Mouse (Mus musculus): ENCODE data around the gene Cldn4.
"Not testable (repeated sequence)": the region's sequence is repeated elsewhere in the genome, so short reads cannot be mapped to it uniquely, and the experiment has no call there.

Cldn4 gene

DNA sequence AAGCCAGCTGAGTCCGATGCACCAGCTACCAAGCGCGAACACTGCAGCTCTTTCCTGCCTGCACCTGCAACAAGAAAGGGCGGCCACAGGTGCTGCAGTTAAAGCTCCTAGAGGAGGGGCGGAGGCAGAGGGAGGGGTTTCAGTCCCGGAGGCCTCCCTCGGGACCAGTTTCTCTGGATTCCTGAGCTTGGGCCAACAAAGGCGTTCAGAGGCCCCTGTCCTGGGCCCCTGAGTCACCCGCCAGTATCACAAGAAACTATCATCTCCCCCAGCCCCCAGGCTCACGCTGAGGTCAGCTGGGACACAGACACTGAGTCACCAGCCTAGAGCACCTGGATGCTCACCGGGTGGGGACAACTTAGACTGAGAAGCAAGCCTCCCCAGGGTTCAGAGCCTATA lies at the start of gene Cldn4:
Gene Cldn4 (minus strand): TSS at position 78 of the 399 bp plus-strand sequence.
- no peak for DNase-seq (ENCODE audit: low spot score in 2 of 2)

DNA sequence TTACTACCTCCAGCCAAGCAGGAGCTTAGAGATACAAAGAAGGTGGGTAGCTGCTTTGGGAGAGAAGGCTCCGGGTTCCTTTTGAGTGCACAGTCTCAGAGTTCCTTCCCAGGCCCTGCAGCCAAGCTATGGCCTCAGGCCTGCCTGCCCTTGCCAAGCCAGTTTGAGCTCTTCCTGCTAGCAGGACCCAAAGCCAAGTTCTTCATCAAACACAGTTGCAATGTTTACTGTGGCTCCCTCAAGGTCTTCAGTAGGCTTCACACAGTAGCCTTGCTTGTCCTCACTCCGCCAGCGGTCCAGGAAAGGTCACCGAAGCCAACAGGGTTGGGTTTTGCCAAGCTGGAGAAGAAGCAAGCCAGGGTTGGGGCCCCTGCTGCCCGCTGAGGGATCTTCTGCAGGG lies 45.8 kb upstream of the Cldn4 start:
- DNase-seq (ENCODE audit: low spot score in 2 of 2), result no peak

DNA sequence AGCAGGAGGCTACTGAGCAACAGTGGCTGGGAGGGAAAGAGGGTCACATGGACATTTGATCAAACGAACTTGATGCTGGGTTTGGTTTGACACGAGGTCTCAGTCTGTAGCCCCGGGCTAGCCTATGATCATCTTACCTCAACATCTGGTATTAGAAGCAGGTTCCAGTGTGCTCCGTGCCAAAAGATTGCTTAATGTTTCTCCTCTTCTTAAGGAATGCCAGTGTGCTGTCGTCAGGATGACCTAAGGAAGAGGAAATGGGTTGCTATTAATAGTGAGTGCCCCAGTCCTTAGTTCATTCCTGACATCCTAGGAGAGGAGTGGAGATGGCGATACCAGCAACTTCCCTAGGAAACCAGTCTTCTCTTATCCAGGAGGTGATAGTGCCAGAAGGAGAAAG lies 43.0 kb upstream of the Cldn4 start:
- DNase-seq (ENCODE audit: low spot score in 2 of 2), result no peak

DNA sequence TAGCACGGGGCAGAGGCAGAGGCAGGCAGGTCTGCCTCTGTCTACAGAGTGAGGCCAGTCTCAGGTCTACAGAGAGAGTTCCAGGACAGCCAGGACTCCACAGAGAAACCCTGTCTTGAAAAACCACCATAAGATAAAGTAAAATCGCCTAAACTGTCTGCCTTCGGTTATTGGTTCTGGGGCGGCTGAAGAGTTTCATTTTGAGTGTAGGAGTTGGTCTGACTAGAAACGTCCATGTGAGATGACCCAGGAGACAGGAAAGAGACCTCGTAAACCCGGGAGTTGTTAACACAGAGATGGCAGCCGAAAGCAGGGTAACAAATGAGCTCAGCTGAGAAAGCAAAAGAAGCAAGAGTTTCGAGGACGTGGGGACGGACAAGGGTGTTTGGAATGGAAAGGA lies 42.4 kb upstream of the Cldn4 start:
- no peak for DNase-seq (ENCODE audit: low spot score in 2 of 2)

DNA sequence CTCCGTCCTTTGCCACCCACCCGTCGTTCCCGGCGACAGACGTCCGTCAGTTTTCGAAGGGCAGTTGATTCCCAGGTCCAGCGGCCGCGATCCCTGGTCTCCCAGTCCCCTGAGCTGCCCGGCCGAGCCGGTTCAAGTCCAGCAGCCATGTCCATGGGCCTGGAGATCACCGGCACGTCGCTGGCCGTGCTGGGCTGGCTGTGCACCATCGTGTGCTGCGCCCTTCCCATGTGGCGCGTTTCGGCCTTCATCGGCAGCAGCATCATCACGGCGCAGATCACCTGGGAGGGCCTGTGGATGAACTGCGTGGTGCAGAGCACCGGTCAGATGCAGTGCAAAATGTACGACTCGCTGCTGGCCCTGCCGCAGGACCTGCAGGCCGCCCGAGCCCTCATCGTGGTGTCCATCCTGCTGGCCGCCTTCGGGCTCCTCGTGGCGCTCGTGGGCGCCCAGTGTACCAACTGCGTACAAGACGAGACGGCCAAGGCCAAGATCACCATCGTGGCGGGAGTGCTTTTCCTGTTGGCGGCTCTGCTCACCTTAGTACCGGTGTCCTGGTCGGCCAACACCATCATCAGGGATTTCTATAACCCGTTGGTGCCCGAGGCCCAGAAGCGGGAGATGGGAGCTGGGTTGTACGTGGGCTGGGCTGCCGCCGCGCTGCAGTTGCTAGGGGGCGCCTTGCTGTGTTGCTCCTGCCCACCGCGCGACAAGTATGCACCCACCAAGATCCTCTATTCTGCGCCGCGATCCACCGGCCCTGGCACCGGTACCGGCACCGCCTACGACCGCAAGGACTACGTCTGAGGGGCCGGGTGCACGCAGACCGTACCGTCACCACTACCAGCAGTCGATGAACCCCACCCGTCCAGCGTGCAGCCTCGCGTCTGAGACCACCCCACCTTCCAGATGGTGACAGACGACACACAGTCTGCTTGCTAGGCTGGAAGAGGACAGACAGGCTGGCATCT lies 39.8 kb upstream of the Cldn4 start:
- DNase-seq (ENCODE audit: low spot score in 2 of 2), result no peak

DNA sequence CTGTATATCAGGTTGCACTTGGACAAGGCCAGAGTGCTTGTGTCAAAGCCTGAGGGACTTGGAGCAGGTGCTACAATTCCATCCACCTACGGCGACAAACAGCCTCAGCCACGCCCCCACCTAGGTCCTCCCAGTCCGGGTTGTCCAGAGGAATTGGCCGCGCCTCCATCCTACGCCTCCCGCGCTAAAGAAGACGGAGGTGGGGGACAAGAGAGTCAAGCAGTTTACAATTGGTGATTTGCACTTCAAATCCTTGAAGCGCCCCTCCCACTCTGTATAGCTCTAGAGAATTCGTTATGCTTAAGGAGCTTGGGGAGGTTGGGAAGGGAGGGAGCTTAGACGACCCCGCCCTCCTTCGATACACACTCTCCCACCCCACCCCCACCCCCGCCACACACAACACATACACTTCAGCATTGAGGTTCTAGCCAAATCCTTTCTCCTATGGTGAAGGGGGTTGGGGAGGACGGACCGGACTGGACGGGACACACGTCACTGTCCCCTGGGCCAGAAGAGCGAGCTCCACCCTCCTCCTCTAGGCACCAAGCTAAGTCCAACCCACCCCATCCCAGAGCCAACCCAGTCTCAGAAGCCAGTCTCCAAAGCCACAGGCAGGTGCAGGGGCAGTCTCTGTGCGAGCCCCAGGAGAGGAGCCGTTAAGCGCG lies 39.0 kb upstream of the Cldn4 start, which contains the start of gene Cldn3:
Gene Cldn3 (plus strand): TSS at position 582 of the 665 bp plus-strand sequence.
- no peak for DNase-seq (ENCODE audit: low spot score in 2 of 2)

DNA sequence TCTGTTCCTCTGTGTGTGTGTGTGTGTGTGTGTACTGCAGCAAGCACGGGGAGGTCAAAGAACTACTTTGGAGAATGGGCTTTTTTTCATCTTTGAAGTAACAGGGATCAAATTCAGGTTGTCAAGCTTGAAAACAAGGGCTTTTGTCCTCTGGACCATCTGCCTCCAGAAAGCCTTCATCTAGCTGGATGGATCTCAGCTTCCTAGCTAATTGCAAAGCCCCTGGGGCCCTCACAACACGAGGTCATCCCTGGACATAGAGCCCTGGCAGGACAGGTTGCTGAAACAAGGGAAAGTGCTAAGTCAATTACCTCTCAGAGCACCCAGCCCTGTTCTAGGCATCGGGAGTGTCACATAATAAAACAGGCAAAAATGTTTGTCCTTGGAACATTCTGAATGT lies 37.0 kb upstream of the Cldn4 start:
- DNase-seq (ENCODE audit: low spot score in 2 of 2), result no peak

DNA sequence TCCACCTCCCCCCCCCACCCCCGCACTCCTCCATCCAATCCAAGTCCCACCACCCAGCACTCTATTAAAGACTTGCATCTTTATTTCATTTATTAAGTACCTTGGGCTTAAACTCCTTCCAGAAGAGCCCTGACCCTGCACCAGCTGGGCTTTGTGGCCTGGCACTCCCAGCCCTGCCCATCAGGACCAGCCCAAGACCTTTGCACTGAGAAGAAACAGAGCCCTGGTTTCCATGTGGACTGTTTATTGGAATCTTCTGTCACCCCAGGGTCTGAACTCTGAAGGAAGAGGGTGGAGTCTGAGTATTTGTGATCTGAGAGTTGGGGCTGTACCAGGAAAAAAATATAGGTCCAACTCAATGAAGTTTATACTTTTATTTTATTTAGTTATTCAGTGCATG lies 36.4 kb upstream of the Cldn4 start:
- DNase-seq (ENCODE audit: low spot score in 2 of 2), result no peak

DNA sequence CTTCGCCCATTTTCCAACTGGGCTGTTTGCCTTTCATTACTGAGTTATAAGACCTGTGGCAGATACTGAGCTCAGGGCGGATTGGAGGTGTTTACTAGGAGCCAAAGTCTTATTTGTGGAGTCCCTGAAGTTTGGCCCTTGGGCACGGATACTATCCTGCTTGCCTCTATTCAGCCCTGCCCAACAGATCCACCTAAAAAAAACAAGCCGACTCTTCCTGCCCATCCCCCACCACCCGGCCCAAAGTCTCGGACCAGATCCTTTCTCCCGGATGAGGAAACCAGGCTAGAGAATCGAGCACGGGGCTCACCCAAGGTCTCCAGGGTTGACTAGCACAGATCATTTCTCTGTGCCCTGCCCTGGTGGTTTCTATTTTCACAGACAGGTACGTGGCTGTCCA lies 34.4 kb upstream of the Cldn4 start:
- DNase-seq (ENCODE audit: low spot score in 2 of 2), result no peak

DNA sequence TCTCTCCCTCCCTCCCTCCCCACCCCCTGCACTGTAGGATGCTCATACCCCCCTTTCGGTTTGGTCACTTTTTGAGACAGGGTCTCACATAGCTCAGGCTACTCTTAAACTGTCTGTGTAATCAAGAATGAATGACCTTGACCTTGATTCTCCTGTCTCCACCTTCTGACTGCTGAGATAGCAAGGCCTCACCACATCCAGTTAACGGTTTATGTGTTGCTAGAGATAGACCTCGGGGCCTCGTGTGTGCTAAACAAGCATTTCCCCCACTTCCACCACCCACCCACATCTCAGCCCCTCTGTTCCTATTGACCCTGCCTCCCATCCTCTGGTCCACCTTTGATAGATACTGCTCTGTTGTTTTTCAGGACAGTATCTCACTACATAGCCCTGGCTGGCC lies 31.1 kb upstream of the Cldn4 start:
- DNase-seq (ENCODE audit: low spot score in 2 of 2), result no peak

DNA sequence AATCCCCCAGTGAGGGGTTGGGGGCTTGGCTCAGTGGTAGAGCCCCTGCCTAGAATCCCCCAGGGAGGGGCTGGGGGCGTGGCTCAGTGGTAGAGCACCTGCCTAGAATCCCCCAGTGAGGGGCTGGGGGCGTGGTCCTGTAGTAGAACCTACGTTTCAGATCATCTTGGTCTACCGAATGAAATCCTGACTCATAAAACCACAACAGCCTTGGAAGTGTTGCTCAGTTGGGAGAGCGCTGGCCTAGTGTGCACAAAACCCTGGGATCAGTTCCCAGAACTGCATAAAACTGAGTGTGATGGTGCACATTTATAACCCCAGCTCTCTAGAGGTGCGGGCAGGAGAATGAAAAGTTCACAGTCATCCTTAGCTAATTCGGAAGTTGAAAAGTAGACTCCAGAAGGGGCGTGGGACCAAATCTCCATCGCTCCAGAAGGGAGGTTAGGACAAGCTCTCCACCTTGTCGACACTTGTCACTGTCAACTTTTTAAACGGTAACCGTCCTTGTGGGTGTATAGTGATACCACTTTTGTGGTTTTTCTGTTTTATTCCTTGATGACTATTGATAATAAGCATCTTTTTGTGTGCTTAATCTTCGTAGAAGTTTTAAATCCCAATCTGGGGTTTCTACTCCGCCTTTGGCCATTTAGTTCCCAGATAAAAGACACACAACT lies 30.0 kb upstream of the Cldn4 start:
- DNase-seq (ENCODE audit: low spot score in 2 of 2), result no peak

DNA sequence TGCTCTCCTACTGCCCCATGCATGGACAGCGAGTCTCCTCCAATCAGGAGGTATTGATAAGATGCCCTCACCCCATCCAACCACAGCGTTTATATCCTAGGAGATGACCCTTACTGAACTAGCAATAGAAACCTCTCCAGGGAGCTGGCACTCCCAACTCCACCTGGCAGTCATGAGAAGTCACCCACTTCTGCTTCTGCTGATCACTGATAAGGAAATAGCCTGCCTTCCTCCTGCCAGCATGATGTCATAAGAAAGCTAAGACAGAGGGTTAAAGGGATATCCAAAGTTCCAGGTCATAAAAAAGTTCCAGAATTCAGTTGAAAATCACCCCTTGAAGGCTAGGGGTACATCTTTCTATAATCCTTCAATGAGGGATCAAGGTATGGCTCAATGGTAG lies 29.4 kb upstream of the Cldn4 start:
- DNase-seq (ENCODE audit: low spot score in 2 of 2), result no peak

DNA sequence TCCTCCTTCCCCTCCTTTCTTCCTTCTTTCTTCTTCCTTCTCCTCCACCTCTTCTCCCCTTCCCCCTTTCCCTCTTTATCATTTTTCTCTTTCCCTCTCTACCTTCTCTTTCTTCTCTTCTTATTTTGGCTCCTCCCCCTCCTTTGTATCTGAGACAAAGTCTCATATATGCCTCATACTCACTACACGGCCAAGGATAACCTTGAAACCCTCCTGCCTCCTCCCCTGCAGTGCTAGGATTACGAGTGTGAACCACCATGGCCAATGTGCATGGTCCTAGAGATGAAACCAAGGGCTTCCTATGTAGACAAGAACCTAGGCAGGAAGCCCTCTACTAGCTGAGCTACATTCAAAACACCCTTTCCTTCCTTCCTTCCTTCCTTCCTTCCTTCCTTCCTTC lies 28.2 kb upstream of the Cldn4 start:
- no peak for DNase-seq (ENCODE audit: low spot score in 2 of 2)

DNA sequence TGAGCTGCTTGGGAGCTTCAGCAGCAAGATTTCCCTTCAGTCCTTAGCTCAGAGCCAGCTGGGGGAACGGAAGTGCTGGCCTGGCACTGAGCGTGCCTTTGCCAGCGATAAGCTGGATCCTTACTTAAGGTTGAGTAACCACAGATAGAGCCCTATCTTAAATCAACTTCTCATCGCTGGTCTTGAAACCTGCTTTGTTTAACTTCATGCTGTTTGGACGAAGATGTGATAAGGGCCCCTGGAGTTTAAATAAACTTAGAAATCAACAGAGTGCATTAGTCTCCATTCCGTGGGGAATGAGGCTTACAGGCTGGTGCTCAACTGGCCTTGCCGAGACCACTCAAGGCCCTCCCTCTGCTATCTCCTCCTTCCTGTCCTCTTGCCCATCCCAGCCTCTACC lies 27.6 kb upstream of the Cldn4 start:
- no peak for DNase-seq (ENCODE audit: low spot score in 2 of 2)

DNA sequence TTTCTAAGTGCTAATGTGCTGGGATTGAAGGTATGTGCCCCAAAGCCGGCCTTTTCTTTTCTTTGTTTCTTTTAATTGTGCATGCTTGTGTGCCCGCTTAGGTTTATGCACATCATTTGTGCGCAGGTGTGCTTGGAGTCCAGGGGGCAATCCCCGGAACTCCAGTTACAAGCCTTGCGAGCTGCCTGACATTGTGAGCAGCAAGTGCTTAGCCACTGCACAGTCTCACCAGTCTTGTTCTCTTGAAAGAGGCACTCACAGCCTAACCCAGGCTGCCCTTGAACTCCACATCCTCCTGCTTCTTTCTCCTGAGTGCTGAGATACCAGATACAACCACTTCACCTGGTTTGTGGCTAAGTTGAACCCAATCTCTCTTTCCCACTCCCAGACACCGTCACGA lies 26.8 kb upstream of the Cldn4 start:
- no peak for DNase-seq (ENCODE audit: low spot score in 2 of 2)

DNA sequence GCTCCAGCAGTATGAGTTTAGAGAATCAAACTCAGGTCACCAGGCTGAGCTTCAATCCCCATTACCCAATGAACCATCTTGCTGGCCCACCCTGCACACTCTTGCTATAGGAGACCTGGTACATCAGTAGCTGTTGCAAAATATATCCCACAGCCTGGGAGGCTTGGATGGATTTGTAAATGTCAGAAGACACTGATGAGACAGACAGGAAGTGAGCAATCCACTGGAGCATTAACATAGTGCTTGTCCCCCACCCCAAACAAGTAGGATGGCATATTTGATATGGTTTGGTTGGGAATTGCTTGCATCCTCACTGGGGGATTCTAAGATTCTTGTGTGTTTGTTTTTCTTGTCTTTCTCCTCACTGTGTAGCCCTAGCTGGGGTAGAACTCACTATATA lies 26.3 kb upstream of the Cldn4 start:
- DNase-seq (ENCODE audit: low spot score in 2 of 2), result no peak

DNA sequence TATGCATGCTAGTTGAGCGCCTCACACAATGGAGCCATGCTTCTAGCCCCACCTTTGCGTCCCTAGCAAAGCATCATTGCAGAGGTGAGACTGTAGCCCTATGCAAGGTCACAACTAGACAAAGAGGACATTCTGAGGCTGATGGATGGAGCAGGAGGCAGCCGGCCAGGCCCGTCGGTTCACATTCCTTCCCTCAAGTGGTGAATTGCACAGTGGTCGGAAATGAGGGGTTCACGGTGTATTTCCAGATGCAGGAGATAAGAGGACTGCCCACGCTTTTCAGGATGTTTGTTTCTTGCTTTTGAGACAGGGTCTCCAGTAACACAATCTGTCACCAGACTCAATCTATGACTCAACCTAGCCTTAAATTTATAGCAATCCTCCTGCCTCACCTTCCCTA lies 23.9 kb upstream of the Cldn4 start:
- no peak for DNase-seq (ENCODE audit: low spot score in 2 of 2)

DNA sequence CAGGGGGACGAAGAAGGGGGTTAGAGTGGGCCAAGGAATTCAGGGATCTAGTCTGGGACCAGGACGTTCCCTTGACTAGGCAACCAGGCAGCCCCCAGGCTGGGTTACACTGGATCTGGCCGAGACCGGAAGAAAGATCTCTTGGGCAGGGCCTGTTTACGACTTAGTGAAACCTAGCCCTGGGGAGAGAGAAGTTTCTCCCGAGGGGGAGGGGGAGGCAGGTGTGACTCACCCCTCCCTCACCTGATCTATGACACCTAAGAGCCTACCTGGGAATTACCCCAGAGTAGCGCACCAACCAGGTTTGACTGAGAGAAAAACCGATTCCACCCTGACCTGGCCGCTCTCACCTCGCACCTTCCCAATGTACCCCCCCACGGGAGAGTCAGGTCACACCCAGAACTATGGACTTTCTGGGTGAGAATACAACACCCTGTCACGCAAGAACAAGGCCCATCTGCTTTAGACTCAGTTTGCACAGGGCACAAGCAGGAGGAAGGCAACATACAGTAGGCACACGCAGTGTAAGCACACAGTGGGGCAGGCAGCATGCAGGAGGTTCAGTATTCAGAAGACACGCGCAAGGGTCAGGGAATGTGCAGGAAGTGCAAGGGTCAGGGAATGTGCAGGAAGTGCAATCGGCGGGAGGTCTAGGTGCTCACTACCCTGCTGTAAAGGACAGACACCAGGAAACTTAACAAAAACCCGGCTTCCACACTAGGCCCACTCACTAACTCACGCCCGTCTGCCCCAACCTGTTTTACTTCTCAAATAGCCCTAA lies 20.6 kb upstream of the Cldn4 start:
- DNase-seq (ENCODE audit: low spot score in 2 of 2), result no peak

DNA sequence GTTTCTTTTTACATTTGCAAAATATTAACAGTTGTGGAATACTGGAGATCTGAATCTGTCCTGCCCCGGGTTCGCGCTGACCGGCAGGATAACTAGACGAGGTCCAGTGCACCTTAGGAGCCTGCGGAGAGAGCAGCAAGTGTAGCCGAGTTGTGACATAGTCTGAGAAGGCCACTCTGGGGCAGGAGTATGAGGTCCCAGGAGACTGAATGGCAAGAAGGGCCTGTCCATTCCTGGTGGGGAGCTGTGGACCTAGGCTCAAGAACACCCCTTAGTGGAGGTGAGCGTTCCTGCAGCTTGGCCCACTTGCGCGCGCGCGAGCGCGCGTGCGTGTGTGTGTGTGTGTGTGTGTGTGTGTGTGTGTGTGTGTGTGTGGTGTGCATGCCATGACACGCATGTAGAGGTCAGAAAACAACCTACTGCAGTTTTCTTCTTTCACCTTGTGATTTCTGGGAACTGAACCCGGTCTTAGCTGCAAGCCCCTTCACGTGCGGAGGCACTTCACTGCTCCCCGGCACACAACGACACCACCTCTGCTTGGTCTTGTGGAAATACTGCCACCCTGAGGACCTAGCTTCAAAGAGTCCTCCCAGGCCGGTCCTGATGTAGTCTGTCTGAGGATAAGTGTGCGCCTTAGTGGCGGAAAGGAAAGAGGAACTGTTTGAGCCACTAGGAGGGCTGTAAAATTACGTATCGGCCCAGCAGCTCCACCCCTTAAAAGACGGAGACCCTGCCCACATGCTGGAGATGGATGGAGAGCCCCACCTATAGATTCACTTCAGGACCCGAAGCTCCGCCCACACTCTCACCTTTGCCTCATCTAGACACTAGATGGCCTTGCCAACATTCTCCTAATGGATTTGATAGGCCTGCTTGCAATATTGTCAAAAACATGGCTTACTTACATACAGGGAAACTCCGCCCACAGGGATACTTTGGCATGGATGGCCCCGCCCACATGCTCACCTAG lies 19.4 kb upstream of the Cldn4 start:
- DNase-seq (ENCODE audit: low spot score in 2 of 2), result no peak

DNA sequence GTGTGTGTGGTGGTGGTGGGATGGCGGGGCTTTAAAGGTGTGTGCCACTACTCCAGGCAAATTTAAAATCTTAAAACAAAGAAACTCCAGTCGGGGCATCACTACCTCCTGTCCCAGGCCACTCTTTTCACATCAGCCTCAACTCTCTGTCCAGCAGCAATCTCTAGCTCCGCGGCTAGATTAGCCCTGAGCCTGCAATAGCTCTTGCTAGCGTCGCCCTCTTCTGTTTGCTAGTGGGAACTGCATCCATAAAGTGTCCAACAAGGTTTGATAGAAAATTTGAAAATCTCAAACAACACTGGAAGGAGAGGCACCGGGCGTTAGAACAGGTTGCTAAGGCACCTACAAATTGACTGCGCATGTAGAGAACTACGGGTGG lies 18.7 kb upstream of the Cldn4 start:
- DNase-seq (ENCODE audit: low spot score in 2 of 2), result peak; percentile 29 to 36

DNA sequence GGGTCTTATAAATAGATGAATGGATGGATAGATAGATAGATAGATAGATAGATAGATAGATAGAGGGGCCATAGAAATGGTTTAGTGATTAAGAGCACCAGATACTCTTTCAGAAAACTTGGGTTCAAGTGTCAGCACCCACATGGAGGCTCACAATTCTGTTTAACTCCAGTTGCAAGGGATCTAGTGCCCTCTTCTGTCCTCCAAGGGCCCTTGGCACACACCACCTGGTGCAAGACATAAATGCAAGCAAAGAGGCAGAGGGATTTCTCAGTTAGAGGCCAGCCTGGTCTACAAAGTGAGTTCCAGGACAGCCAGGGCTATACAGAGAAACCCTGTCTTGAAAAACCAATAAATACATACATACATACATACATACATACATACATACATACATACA lies 17.9 kb upstream of the Cldn4 start:
- DNase-seq (ENCODE audit: low spot score in 2 of 2), result not testable (repeated sequence)
